Mouse (Mus musculus) neural tube, embryonic 15.5 days (tissue): Measurements from ENCODE around the gene Maea. TPM values are rescaled to one million over a fixed set of nuclear protein-coding genes. Genes with fewer than 3 reads are reported as not detected.

Source experiments
- ATAC-seq: fragments of 200-750 bp; cut with Nextera tagmentation; 2 replicates; pipeline ENCODE4 v1.8.0; 2017; ENCODE audit warnings: mild to moderate bottlenecking, moderate TSS enrichment, moderate library complexity; ENCODE audit not compliant: low FRiP score
- H3K27ac ChIP-seq: fragments of 300-500 bp; sonication (generic); replicated peaks from 2 replicates; pipeline ENCODE4 v1.5.1; 2015; ENCODE audit warnings: mild to moderate bottlenecking, inconsistent platforms
- H3K27me3 ChIP-seq: fragments of 300-500 bp; sonication (generic); replicated peaks from 2 replicates; pipeline ENCODE4 v1.6.1; 2015; ENCODE audit warnings: inconsistent platforms
- H3K36me3 ChIP-seq: fragments of 300-500 bp; sonication (generic); 2 replicates; pipeline ENCODE4 v1.6.1; 2015; ENCODE audit warnings: inconsistent platforms
- H3K4me1 ChIP-seq: fragments of 300-500 bp; sonication (generic); 2 replicates; pipeline ENCODE4 v1.6.1; 2015; ENCODE audit warnings: inconsistent platforms
- H3K4me2 ChIP-seq: fragments of 300-500 bp; sonication (generic); 2 replicates; pipeline ENCODE4 v1.6.1; 2015; ENCODE audit warnings: inconsistent platforms, mild to moderate bottlenecking, moderate library complexity
- H3K4me3 ChIP-seq: fragments of 300-500 bp; sonication (generic); replicated peaks from 2 replicates; pipeline ENCODE4 v1.5.1; 2015; ENCODE audit warnings: mild to moderate bottlenecking, inconsistent platforms
- H3K9ac ChIP-seq: fragments of 300-500 bp; sonication (generic); replicated peaks from 2 replicates; pipeline ENCODE4 v1.6.1; 2015; ENCODE audit warnings: mild to moderate bottlenecking, inconsistent platforms
- H3K9me3 ChIP-seq: fragments of 300-500 bp; sonication (generic); replicated peaks from 2 replicates; pipeline ENCODE4 v1.6.1; 2016; ENCODE audit warnings: inconsistent platforms
- WGBS: fragments of 180-500 bp; shearing (Covaris S2); methylation state at CpG from one replicate; pipeline ENCODE4 v1.1.7; 2015; ENCODE audit warnings: mixed read lengths; 5-methylcytosine and 5-hydroxymethylcytosine counted together
- polyA plus RNA-seq: library from polyadenylated mRNA; unstranded; fragments of >200 nt; fragmentation: Nextera tagmentation; extraction: Ambion mirVana; gene quantifications from 2 replicates; pipeline ENCODE4 v1.2.1, GENCODE M21; 2015

Gene Maea
- 126 and 128 TPM in 2 replicates for polyA plus RNA-seq

GRCm38 (mm10) chr5:33335273-33335976 is at the start of gene Maea:
Maea (plus strand) TSS chr5:33335509.
- Histone ChIP-seq H3K9ac (peak within 1 kb of the TSS; percentile 98), H3K4me2 (peak within 1 kb of the TSS; percentile 76), H3K4me1 (peaks cover 23% of the 10 kb centered on the region), H3K36me3 (no peaks in the 10 kb centered on the region), H3K27ac (peak within 1 kb of the TSS; percentile 88), H3K9me3 (no peaks in the 10 kb centered on the region), H3K27me3 (no peaks in the 10 kb centered on the region), H3K4me3 (peak within 1 kb of the TSS; percentile 100)
- ATAC-seq = peak; percentile 100
- under 1% methylated on average over 68 of the region's 71 CpGs for WGBS

- Histone ChIP-seq H3K27me3 (no peaks in the 10 kb centered on the region), H3K9ac (no peak overlapping the region), H3K27ac (peak overlapping the region; percentile 23), H3K4me1 (peaks cover 14% of the 10 kb centered on the region; the same call in 1 of the 2 replicates), H3K9me3 (no peaks in the 10 kb centered on the region), H3K36me3 (no peaks in the 10 kb centered on the region), H3K4me3 (no peak overlapping the region), H3K4me2 (peak overlapping the region; percentile 29; the same call in 1 of the 2 replicates)
- ATAC-seq = peak; percentile 66
- 19% methylated on average over 16 of the region's 16 CpGs for WGBS
Observed at GRCm38 (mm10) chr5:33293796-33294430, 41.4 kb upstream of the Maea start.

- H3K9me3 ChIP-seq = no peaks in the 10 kb centered on the region
- H3K36me3 ChIP-seq = no peaks in the 10 kb centered on the region
- H3K4me3 ChIP-seq = no peak overlapping the region
- H3K27me3 ChIP-seq = no peaks in the 10 kb centered on the region
- WGBS = 73% methylated on average over 6 of the region's 6 CpGs
- H3K4me2 ChIP-seq = no peak overlapping the region
- no peak for ATAC-seq
- no peak overlapping the region for H3K9ac ChIP-seq
- H3K4me1 ChIP-seq = peaks cover 14% of the 10 kb centered on the region; the same call in 1 of the 2 replicates
- no peak overlapping the region for H3K27ac ChIP-seq
Observed at GRCm38 (mm10) chr5:33297164-33297563, 38.1 kb upstream of the Maea start.

GRCm38 (mm10) chr5:33301801-33302200 is 33.5 kb upstream of the Maea start:
- Histone ChIP-seq H3K9ac (no peak overlapping the region), H3K4me1 (no peaks in the 10 kb centered on the region), H3K9me3 (no peaks in the 10 kb centered on the region), H3K4me2 (no peak overlapping the region), H3K27ac (no peak overlapping the region), H3K27me3 (no peaks in the 10 kb centered on the region), H3K36me3 (no peaks in the 10 kb centered on the region), H3K4me3 (no peak overlapping the region)
- 79% methylated on average over 2 of the region's 2 CpGs for WGBS
- no peak for ATAC-seq

GRCm38 (mm10) chr5:33310704-33311462 is 24.4 kb upstream of the Maea start:
- no peaks in the 10 kb centered on the region for H3K9me3 ChIP-seq
- H3K27ac ChIP-seq = no peak overlapping the region
- H3K36me3 ChIP-seq = no peaks in the 10 kb centered on the region
- no peak for ATAC-seq
- no peaks in the 10 kb centered on the region for H3K27me3 ChIP-seq
- no peaks in the 10 kb centered on the region for H3K4me1 ChIP-seq
- H3K4me3 ChIP-seq = no peak overlapping the region
- 60% methylated on average over 3 of the region's 3 CpGs for WGBS
- H3K9ac ChIP-seq = no peak overlapping the region
- H3K4me2 ChIP-seq = no peak overlapping the region

GRCm38 (mm10) chr5:33312192-33312591 is 23.1 kb upstream of the Maea start:
- WGBS = 85% methylated on average over 7 of the region's 7 CpGs
- Histone ChIP-seq H3K27ac (no peak overlapping the region), H3K9ac (no peak overlapping the region), H3K9me3 (no peaks in the 10 kb centered on the region), H3K4me1 (no peaks in the 10 kb centered on the region), H3K36me3 (no peaks in the 10 kb centered on the region), H3K27me3 (no peaks in the 10 kb centered on the region), H3K4me2 (no peak overlapping the region), H3K4me3 (no peak overlapping the region)
- ATAC-seq = no peak

- H3K27me3 ChIP-seq = no peaks in the 10 kb centered on the region
- no peak overlapping the region for H3K9ac ChIP-seq
- no peak overlapping the region for H3K27ac ChIP-seq
- 49% methylated on average over 2 of the region's 2 CpGs for WGBS
- H3K36me3 ChIP-seq = no peaks in the 10 kb centered on the region
- H3K4me1 ChIP-seq = no peaks in the 10 kb centered on the region
- no peak overlapping the region for H3K4me2 ChIP-seq
- no peak for ATAC-seq
- no peak overlapping the region for H3K4me3 ChIP-seq
- 0 out of 2 replicates have a peak, but pooled peaks cover 4% of the 10 kb centered on the region for H3K9me3 ChIP-seq
Observed at GRCm38 (mm10) chr5:33324491-33324890, 10.8 kb upstream of the Maea start.

- WGBS = 20% methylated on average over 18 of the region's 18 CpGs
- Histone ChIP-seq H3K9ac (peak overlapping the region; percentile 60), H3K4me3 (peak overlapping the region; percentile 100), H3K9me3 (no peaks in the 10 kb centered on the region), H3K36me3 (no peaks in the 10 kb centered on the region), H3K4me1 (peaks cover 23% of the 10 kb centered on the region), H3K4me2 (peak overlapping the region; percentile 76), H3K27me3 (no peaks in the 10 kb centered on the region), H3K27ac (peak overlapping the region; percentile 88)
- ATAC-seq = no peak
Observed at GRCm38 (mm10) chr5:33334381-33335272, 682 bp upstream of the Maea start.

- Histone ChIP-seq H3K9ac (peak overlapping the region; percentile 98), H3K27ac (peak overlapping the region; percentile 85), H3K36me3 (no peaks in the 10 kb centered on the region), H3K9me3 (no peaks in the 10 kb centered on the region), H3K4me2 (peak overlapping the region; percentile 76), H3K4me1 (peaks cover 23% of the 10 kb centered on the region), H3K27me3 (no peaks in the 10 kb centered on the region), H3K4me3 (peak overlapping the region; percentile 100)
- ATAC-seq = no peak
- WGBS = under 1% methylated on average over 31 of the region's 31 CpGs
Observed at GRCm38 (mm10) chr5:33335977-33336360, 660 bp downstream of the Maea start.

GRCm38 (mm10) chr5:33337206-33337605 is 1.9 kb downstream of the Maea start:
- no peaks in the 10 kb centered on the region for H3K36me3 ChIP-seq
- ATAC-seq = no peak
- no peaks in the 10 kb centered on the region for H3K9me3 ChIP-seq
- H3K4me1 ChIP-seq = peaks cover 23% of the 10 kb centered on the region
- WGBS = 87% methylated on average over 8 of the region's 8 CpGs
- no peak overlapping the region for H3K9ac ChIP-seq
- H3K27me3 ChIP-seq = no peaks in the 10 kb centered on the region
- peak overlapping the region; percentile 100 for H3K4me3 ChIP-seq
- peak overlapping the region; percentile 76 for H3K4me2 ChIP-seq
- H3K27ac ChIP-seq = no peak overlapping the region

- H3K9ac ChIP-seq = no peak overlapping the region
- 84% methylated on average over 6 of the region's 6 CpGs for WGBS
- H3K4me3 ChIP-seq = no peak overlapping the region
- H3K36me3 ChIP-seq = no peaks in the 10 kb centered on the region
- ATAC-seq = no peak
- H3K27ac ChIP-seq = no peak overlapping the region
- no peak overlapping the region for H3K4me2 ChIP-seq
- no peaks in the 10 kb centered on the region for H3K27me3 ChIP-seq
- H3K9me3 ChIP-seq = no peaks in the 10 kb centered on the region
- H3K4me1 ChIP-seq = peaks cover 30% of the 10 kb centered on the region
Observed at GRCm38 (mm10) chr5:33341165-33341564, 5.9 kb downstream of the Maea start.
